Mouse (Mus musculus) lung, embryonic 14.5 days (tissue): ENCODE results near the gene Tfcp2. TPM values are rescaled to one million over a fixed set of nuclear protein-coding genes. Genes with fewer than 3 reads are reported as not detected.
A peak's percentile ranks its signal among the peaks of the same experiment; 100 is the strongest.

Source experiments
- ATAC-seq: fragments of 200-750 bp; cut with Nextera tagmentation; 2 replicates; pipeline ENCODE4 v1.8.0; 2017; ENCODE audit warnings: mild to moderate bottlenecking, moderate TSS enrichment, moderate library complexity; ENCODE audit not compliant: insufficient read depth
- DNase-seq: peaks from one replicate; pipeline ENCODE4 v3.0.0-alpha.2; 2015
- H3K27ac ChIP-seq: fragments of 300-500 bp; sonication (generic); 2 replicates; pipeline ENCODE4 v1.5.1; 2014; ENCODE audit warnings: low read depth, mild to moderate bottlenecking, moderate library complexity
- H3K27me3 ChIP-seq: fragments of 300-500 bp; sonication (generic); 2 replicates; pipeline ENCODE4 v1.6.1; 2014; ENCODE audit warnings: low read length, control low read depth; ENCODE audit not compliant: insufficient read depth
- H3K36me3 ChIP-seq: fragments of 300-500 bp; sonication (generic); 2 replicates; pipeline ENCODE4 v1.6.1; 2014; ENCODE audit warnings: control low read depth; ENCODE audit not compliant: insufficient read depth
- H3K4me1 ChIP-seq: fragments of 300-500 bp; sonication (generic); 2 replicates; pipeline ENCODE4 v1.6.1; 2014; ENCODE audit warnings: antibody characterized with exemption, control low read depth; ENCODE audit not compliant: insufficient read depth
- H3K4me2 ChIP-seq: fragments of 300-500 bp; sonication (generic); 2 replicates; pipeline ENCODE4 v1.6.1; 2014; ENCODE audit warnings: mild to moderate bottlenecking
- H3K4me3 ChIP-seq: fragments of 300-500 bp; sonication (generic); 2 replicates; pipeline ENCODE4 v1.5.1; 2014; ENCODE audit warnings: low read depth, low read length
- H3K9ac ChIP-seq: fragments of 300-500 bp; sonication (generic); 2 replicates; pipeline ENCODE4 v1.6.1; 2014
- H3K9me3 ChIP-seq: fragments of 300-500 bp; sonication (generic); 2 replicates; pipeline ENCODE4 v1.6.1; 2016; ENCODE audit warnings: low read depth, low read length, control low read depth
- CTCF ChIP-seq: IDR thresholded peaks from 2 replicates; pipeline ENCODE4 v1.5.1; 2016; ENCODE audit warnings: antibody characterized with exemption, low read depth
- WGBS: fragments of 180-500 bp; shearing (Covaris S2); extraction: QIAGEN DNeasy Blood & Tissue Kit; methylation state at CpG from one replicate; pipeline ENCODE4 v1.1.7; 2014; 5-methylcytosine and 5-hydroxymethylcytosine counted together
- polyA plus RNA-seq: library from polyadenylated mRNA; unstranded; fragments of >200 nt; fragmentation: Nextera tagmentation; extraction: Ambion mirVana; gene quantifications from 2 replicates; pipeline ENCODE4 v1.2.1, GENCODE M21; 2014

Tfcp2 gene
- polyA plus RNA-seq = 23.0 and 25.5 TPM in 2 replicates

DNA sequence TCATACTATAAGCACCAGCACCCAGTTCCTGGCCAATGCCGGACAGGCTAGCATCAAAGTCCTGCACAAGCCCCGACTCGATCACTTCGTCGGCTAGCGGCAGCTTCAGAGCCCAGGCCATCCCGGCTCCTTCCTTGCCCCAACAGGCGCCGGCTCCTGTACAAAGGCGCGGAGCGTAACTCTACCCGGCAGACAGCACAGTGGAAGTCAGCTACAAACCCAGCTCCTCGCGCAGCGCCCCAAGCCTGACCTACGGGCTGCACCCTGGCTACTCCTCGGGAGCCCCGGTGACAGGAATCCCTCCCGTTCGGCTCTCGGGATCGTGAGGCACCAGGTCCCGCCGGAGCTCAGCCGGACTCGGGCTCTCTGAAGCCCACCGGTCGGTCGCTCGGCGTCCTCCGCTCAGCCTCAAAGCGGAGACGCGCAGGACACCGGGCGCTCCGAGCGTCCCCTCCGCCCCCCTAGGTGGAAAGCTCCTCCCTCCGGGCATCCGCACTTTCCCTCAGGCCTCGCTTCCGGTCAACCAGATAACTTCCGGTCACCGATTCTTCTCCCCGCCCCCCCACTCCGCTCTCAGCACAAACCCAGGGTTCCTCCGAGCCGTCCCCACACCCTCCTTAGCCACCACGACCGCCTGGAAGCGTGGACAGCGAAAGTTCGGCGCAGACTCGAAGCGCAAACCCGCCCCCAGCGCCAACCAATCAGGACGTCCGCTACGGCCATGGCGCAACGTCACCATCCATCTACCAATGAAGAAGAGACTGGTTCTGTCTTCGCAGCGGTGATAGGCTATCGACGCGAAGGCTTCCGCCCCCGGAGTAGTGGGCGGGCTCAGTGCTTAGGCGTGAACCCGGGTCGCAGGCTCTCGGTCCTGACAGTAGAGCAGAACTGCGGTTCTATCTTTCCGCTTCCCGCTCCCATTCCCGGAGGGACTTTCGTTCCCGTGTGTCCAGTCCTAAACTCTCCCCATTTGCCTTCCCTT lies at the start of gene Tfcp2:
Gene Tfcp2, minus strand, starts transcription at position 683 of the 982 bp plus-strand sequence.
- no peak for TF ChIP-seq CTCF
- no peaks in the 10 kb centered on the region for H3K27me3 ChIP-seq
- peak within 1 kb of the TSS; percentile 72 for H3K9ac ChIP-seq
- under 1% methylated on average over 84 of the region's 84 CpGs for WGBS
- DNase-seq (peak; percentile 99), ATAC-seq (peak; percentile 100)
- peak within 1 kb of the TSS; percentile 80 for H3K4me3 ChIP-seq
- peaks cover 8% of the 10 kb centered on the region; the same call in 1 of the 2 replicates for H3K36me3 ChIP-seq
- H3K4me2 ChIP-seq = peak within 1 kb of the TSS; percentile 87
- peaks cover 4% of the 10 kb centered on the region; the same call in 1 of the 2 replicates for H3K4me1 ChIP-seq
- H3K9me3 ChIP-seq = no peaks in the 10 kb centered on the region
- H3K27ac ChIP-seq = peak within 1 kb of the TSS; percentile 92

DNA sequence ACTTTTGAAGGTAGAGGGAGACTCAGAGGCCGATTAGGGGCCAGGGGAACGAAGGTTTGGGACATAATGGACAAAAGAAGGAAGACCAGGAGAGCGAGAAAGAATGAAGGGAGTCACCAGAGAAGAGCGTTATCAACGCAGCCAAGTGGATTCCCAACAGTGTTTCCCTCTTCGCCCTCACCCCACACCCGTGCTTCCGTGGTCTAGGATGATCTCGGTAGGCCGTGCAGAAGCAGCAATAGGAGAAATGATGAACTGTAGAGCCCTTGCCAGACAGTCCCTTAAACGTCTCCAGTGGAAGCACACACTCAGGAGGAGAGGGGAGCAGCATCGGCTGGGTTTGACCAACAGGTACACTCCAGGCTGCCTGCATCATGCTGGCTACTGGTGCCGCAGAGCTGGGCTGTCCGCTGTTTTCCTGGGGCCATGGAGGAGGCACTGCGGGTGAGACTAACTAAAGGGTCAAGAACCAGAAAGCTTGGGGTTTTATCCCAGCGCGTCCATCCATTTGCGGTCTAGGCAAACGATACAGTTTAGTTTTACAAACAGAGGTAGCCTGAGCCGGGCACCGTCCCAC lies 49.0 kb upstream of the Tfcp2 start:
- Histone ChIP-seq H3K36me3 (no peaks in the 10 kb centered on the region), H3K27me3 (peaks cover 25% of the 10 kb centered on the region), H3K4me1 (peaks cover 4% of the 10 kb centered on the region; the same call in 1 of the 2 replicates), H3K9me3 (no peaks in the 10 kb centered on the region), H3K4me2 (peak overlapping the region; percentile 98), H3K27ac (no peak overlapping the region), H3K9ac (no peak overlapping the region), H3K4me3 (peak overlapping the region; percentile 77; the same call in 1 of the 2 replicates)
- WGBS = 13% methylated on average over 21 of the region's 21 CpGs
- no peak for DNase-seq
- ATAC-seq = no peak
- no peak for TF ChIP-seq CTCF

DNA sequence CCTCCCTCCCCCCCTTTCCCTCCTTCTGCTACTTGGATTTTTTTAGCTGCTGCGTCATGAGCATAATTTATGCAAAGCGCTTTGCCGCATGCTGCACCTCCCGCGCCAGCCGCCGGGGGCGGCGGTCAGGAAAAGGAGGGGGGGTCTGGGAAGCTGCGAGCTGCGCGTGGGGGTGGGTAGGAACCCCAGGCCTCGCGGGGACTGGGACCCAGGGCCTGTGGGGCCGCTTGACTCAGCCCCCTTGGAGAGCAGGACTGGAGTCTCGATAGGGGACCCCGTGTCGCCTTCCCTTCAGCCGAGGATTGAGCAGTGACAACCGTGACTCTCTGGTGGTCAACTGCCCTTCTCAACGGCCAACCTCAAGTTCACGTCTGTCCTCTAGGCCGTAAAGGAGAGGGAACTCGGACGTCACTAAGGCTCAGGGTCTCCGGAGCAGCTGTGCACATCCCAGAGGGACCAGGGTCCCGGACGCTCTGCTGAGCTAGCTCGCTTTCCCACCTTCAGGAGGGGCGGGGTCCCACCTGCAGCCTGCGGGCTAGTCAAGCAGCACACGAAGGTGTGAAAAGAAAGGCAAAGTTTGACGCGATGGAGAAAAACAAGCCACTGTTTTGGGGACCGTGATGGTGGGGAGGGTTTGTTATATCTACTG lies 48.4 kb upstream of the Tfcp2 start:
- WGBS = under 1% methylated on average over 35 of the region's 35 CpGs
- H3K27ac ChIP-seq = no peak overlapping the region
- peak overlapping the region; percentile 80 for H3K9ac ChIP-seq
- ATAC-seq = peak; percentile 76
- H3K4me3 ChIP-seq = peak overlapping the region; percentile 77
- H3K4me2 ChIP-seq = peak overlapping the region; percentile 98
- H3K27me3 ChIP-seq = peaks cover 25% of the 10 kb centered on the region
- peaks cover 4% of the 10 kb centered on the region; the same call in 1 of the 2 replicates for H3K4me1 ChIP-seq
- no peaks in the 10 kb centered on the region for H3K36me3 ChIP-seq
- peak; percentile 63 for TF ChIP-seq CTCF
- DNase-seq = peak; percentile 88
- H3K9me3 ChIP-seq = no peaks in the 10 kb centered on the region

- WGBS = under 1% methylated on average over 60 of the region's 76 CpGs
- peak within 1 kb of the TSS; percentile 98 for H3K4me2 ChIP-seq
- DNase-seq = peak; percentile 31
- peak within 1 kb of the TSS; percentile 80 for H3K9ac ChIP-seq
- H3K36me3 ChIP-seq = no peaks in the 10 kb centered on the region
- TF ChIP-seq CTCF = no peak
- H3K4me3 ChIP-seq = peak within 1 kb of the TSS; percentile 77
- peaks cover 25% of the 10 kb centered on the region for H3K27me3 ChIP-seq
- peaks cover 4% of the 10 kb centered on the region; the same call in 1 of the 2 replicates for H3K4me1 ChIP-seq
- peak; percentile 62 for ATAC-seq
- H3K9me3 ChIP-seq = no peaks in the 10 kb centered on the region
- H3K27ac ChIP-seq = peak within 1 kb of the TSS; percentile 36; the same call in 1 of the 2 replicates
Observed at GRCm38 (mm10) chr15:100599276-100600046, 47.7 kb upstream of the Tfcp2 start, which contains the start of gene Pou6f1. Gene Pou6f1, minus strand, starts transcription at chr15:100599984.

- peak overlapping the region; percentile 98 for H3K4me2 ChIP-seq
- WGBS = 3% methylated on average over 12 of the region's 12 CpGs
- no peaks in the 10 kb centered on the region for H3K36me3 ChIP-seq
- H3K4me3 ChIP-seq = peak overlapping the region; percentile 77
- peaks cover 4% of the 10 kb centered on the region; the same call in 1 of the 2 replicates for H3K4me1 ChIP-seq
- peaks cover 25% of the 10 kb centered on the region for H3K27me3 ChIP-seq
- DNase-seq (peak; percentile 73), ATAC-seq (peak; percentile 58)
- no peaks in the 10 kb centered on the region for H3K9me3 ChIP-seq
- no peak for TF ChIP-seq CTCF
- no peak overlapping the region for H3K27ac ChIP-seq
- peak overlapping the region; percentile 80 for H3K9ac ChIP-seq
Observed at GRCm38 (mm10) chr15:100598883-100599275, 47.1 kb upstream of the Tfcp2 start.

DNA sequence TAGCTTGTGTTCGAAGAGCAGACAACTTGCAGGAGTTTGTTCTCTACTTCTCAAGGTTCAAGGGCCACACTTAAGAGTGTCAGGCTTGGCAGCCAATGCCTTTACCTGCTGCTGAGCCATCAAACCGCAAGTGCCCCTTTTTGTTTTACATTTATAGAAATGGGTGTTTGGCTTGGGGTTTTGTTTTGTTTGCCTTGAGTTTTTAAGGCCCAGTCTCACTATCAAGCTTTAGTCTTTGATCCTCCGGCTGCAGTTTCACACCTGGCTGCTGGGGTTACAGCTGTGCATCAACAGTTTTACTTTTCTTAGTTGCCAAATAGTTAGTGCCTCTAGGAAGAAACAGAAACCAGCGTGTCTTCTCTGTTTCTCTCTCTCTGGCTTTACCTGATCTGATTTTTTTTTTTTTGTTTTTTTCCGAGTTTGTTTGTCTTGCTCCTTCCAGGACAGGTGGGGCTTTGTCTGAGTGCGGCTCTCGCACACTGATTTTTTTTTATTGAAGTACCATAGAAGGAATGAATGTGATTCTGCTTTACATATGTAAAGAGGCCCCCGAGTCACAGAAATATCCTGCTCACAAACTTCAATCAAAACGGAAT lies 46.6 kb upstream of the Tfcp2 start:
- H3K27me3 ChIP-seq = peaks cover 21% of the 10 kb centered on the region
- H3K27ac ChIP-seq = no peak overlapping the region
- ATAC-seq = no peak
- peak overlapping the region; percentile 80 for H3K9ac ChIP-seq
- TF ChIP-seq CTCF = no peak
- peak overlapping the region; percentile 77 for H3K4me3 ChIP-seq
- no peaks in the 10 kb centered on the region for H3K9me3 ChIP-seq
- peak; percentile 38 for DNase-seq
- no peaks in the 10 kb centered on the region for H3K36me3 ChIP-seq
- peak overlapping the region; percentile 98 for H3K4me2 ChIP-seq
- H3K4me1 ChIP-seq = peaks cover 4% of the 10 kb centered on the region; the same call in 1 of the 2 replicates
- WGBS = 18% methylated on average over 9 of the region's 9 CpGs
